ENCODE assay signal across 12 mouse cellular contexts in the genomic region with DNA sequence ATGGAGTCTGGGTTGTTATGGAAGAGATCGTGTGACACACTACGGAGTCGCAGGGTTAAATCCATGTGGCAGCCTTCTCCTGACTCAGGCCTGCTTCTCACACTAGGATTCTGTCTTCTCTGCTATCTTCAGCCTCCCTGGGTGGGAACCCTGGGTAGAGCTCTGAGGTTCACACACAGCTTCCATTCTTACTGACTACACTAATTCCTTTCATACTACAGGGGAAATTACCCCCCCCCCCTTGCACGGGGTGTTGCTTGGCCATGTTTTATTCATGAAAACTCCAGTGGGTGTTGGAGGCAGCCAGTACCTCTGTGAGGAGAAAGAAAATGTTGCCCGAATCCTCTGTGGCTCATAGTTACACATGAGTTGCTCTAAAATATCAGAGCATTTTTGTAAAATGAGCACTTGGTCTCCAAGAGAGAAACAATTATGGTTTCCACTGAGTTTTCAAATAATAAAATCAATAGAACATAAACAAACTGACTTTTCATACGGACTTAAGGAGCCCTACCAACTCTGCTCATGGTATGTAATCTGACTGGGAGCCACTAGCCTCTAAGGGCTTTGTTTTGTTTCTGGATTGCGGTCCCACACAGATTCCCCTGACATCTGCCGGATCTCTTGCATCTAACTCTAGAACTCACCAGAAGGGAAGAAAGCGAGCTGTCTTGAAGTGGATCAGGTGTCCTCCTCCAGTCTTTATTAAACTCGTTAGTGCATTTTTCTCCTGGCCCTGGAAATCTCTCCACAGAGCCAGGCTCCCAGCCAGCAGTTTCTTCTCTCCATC.
DNase-seq lines count a peak whose midpoint lies in the region; ATAC-seq and TF ChIP-seq lines count a peak whose summit lies in the region.
"Had no signal": no experiment of that assay in that cellular context is flagged by ENCODE, and none has a peak within 500 bp of the region (broad histone marks: within the 10 kb centered on the region; RNA-seq: fewer than 3 reads in every experiment).

No protein-coding gene starts in this region.

- no peaks in the 10 kb centered on the region for H3K27me3 ChIP-seq in kidney, postnatal 0 days (ENCODE audit: insufficient read depth, low read length)
- H3K27me3 ChIP-seq in embryonic facial prominence, embryonic 15.5 days, result no peaks in the 10 kb centered on the region
- H3K27me3 ChIP-seq in hindbrain, postnatal 0 days (ENCODE audit: insufficient read depth, low read length), result no peaks in the 10 kb centered on the region
- H3K27me3 ChIP-seq in midbrain, embryonic 16.5 days (ENCODE audit: control insufficient read depth, insufficient read depth, low read depth, low read length), result no peaks in the 10 kb centered on the region
- H3K27me3 ChIP-seq: CH12.LX had no signal

- TF ChIP-seq CTCF in kidney, postnatal 0 days (IDR thresholded peaks at IDR 0.05; ENCODE audit: low read depth), result no peak
- TF ChIP-seq CTCF in hindbrain, postnatal 0 days (IDR thresholded peaks at IDR 0.05; ENCODE audit: low read depth), result no peak

- H3K27ac ChIP-seq in kidney, postnatal 0 days, result no peak overlapping the region
- H3K27ac ChIP-seq in embryonic facial prominence, embryonic 15.5 days (replicated peaks), result peak overlapping the region; percentile 28; the same call in 1 of the 2 replicates
- peak overlapping the region; percentile 49; the same call in 1 of the 2 replicates for H3K27ac ChIP-seq in hindbrain, postnatal 0 days
- peak overlapping the region; percentile 18; the same call in 1 of the 2 replicates for H3K27ac ChIP-seq in midbrain, embryonic 16.5 days (ENCODE audit: low read length)

- H3K4me1 ChIP-seq in kidney, postnatal 0 days (replicated peaks; ENCODE audit: insufficient read depth, low read length), result peaks cover 3% of the 10 kb centered on the region; the same call in 1 of the 2 replicates
- H3K4me1 ChIP-seq in embryonic facial prominence, embryonic 15.5 days, result peaks cover 7% of the 10 kb centered on the region; the same call in 1 of the 2 replicates
- no peaks in the 10 kb centered on the region for H3K4me1 ChIP-seq in hindbrain, postnatal 0 days (ENCODE audit: insufficient read depth, low read length)
- peaks cover 3% of the 10 kb centered on the region; the same call in 1 of the 2 replicates for H3K4me1 ChIP-seq in midbrain, embryonic 16.5 days (ENCODE audit: control insufficient read depth, insufficient read depth, low read length)

- H3K36me3 ChIP-seq in kidney, postnatal 0 days (ENCODE audit: insufficient read depth, low read length), result 0 out of 2 replicates have a peak, but pooled peaks cover 4% of the 10 kb centered on the region
- H3K36me3 ChIP-seq in embryonic facial prominence, embryonic 15.5 days, result no peaks in the 10 kb centered on the region
- H3K36me3 ChIP-seq in hindbrain, postnatal 0 days (ENCODE audit: insufficient read depth, low read length), result no peaks in the 10 kb centered on the region
- H3K36me3 ChIP-seq in midbrain, embryonic 16.5 days (ENCODE audit: control insufficient read depth, insufficient read depth, low read length), result 0 out of 2 replicates have a peak, but pooled peaks cover 2% of the 10 kb centered on the region

- peak; percentile 39 for DNase-seq in kidney, postnatal 0 days (ENCODE audit: low spot score)
- DNase-seq in kidney, adult 9 months, result no peak
- peak; percentile 58 for DNase-seq in hindbrain, postnatal 0 days (ENCODE audit: low spot score)
- no peak for DNase-seq in gastrocnemius, postnatal 10 days
- DNase-seq in lung, postnatal 10 days, result no peak
- DNase-seq in adrenal gland, adult (ENCODE audit: inconsistent age in 2 of 2, low spot score in 1 of 2), result no peak
- DNase-seq: cerebellum, adult 9-11 months; gastrocnemius, postnatal 25 days; lung, adult 18-20 months had no signal

- ATAC-seq in kidney, postnatal 0 days (replicated peaks; ENCODE audit: low FRiP score, low read depth), result no peak
- peak; percentile 57 for ATAC-seq in embryonic facial prominence, embryonic 15.5 days (ENCODE audit: insufficient number of reproducible peaks, low FRiP score, low TSS enrichment, low read depth)
- peak; percentile 87 for ATAC-seq in hindbrain, postnatal 0 days
- peak; percentile 83 for ATAC-seq in midbrain, embryonic 16.5 days

- WGBS in kidney, postnatal 0 days, result 58% methylated on average over 10 of the region's 10 CpGs
- 50% methylated on average over 10 of the region's 10 CpGs for WGBS in embryonic facial prominence, embryonic 15.5 days
- WGBS in hindbrain, postnatal 0 days, result 48% methylated on average over 10 of the region's 10 CpGs
- 34% methylated on average over 10 of the region's 10 CpGs for WGBS in midbrain, embryonic 16.5 days

- no peaks in the 10 kb centered on the region for H3K9me3 ChIP-seq in kidney, postnatal 0 days (replicated peaks; ENCODE audit: low read length)
- no peaks in the 10 kb centered on the region for H3K9me3 ChIP-seq in embryonic facial prominence, embryonic 15.5 days (replicated peaks)
- H3K9me3 ChIP-seq in hindbrain, postnatal 0 days (ENCODE audit: low read length), result no peaks in the 10 kb centered on the region
- H3K9me3 ChIP-seq in midbrain, embryonic 16.5 days (replicated peaks; ENCODE audit: control insufficient read depth, low read length, poor library complexity, severe bottlenecking), result no peaks in the 10 kb centered on the region

- no peak overlapping the region for H3K4me2 ChIP-seq in kidney, postnatal 0 days (ENCODE audit: low read length)
- H3K4me2 ChIP-seq in embryonic facial prominence, embryonic 15.5 days (replicated peaks), result no peak overlapping the region
- H3K4me2 ChIP-seq in hindbrain, postnatal 0 days (ENCODE audit: low read depth, low read length), result no peak overlapping the region
- H3K4me2 ChIP-seq in midbrain, embryonic 16.5 days (ENCODE audit: low read length), result no peak overlapping the region

- H3K9ac ChIP-seq in kidney, postnatal 0 days (ENCODE audit: low read depth, low read length), result no peak overlapping the region
- no peak overlapping the region for H3K9ac ChIP-seq in embryonic facial prominence, embryonic 15.5 days
- no peak overlapping the region for H3K9ac ChIP-seq in hindbrain, postnatal 0 days (replicated peaks; ENCODE audit: low read length)
- no peak overlapping the region for H3K9ac ChIP-seq in midbrain, embryonic 16.5 days (ENCODE audit: low read depth, low read length)

- no peak overlapping the region for H3K4me3 ChIP-seq in kidney, postnatal 0 days (replicated peaks; ENCODE audit: low read depth, low read length)
- no peak overlapping the region for H3K4me3 ChIP-seq in embryonic facial prominence, embryonic 15.5 days (replicated peaks)
- no peak overlapping the region for H3K4me3 ChIP-seq in hindbrain, postnatal 0 days (ENCODE audit: low read length)
- H3K4me3 ChIP-seq in midbrain, embryonic 16.5 days (ENCODE audit: low read depth, low read length), result no peak overlapping the region

Comparison
In these comparisons a context has a peak if more than half of its experiments do, and no peak if none do; other contexts are left out.
1. DNase-seq: peak in kidney, postnatal 0 days (single experiment) and hindbrain, postnatal 0 days (single experiment); none in kidney, adult 9 months (single experiment), gastrocnemius, postnatal 10 days (single experiment), lung, postnatal 10 days (single experiment) and adrenal gland, adult (0 of 2).